Mouse (Mus musculus) retina, embryonic 14.5 days (tissue): ENCODE data around the gene Ptgdr.
"Not testable (repeated sequence)": the region's sequence is repeated elsewhere in the genome, so short reads cannot be mapped to it uniquely, and the experiment has no call there.

ENCODE experiments used
- DNase-seq: peaks from one replicate; pipeline ENCODE4 v3.0.0-alpha.2; 2015; ENCODE audit warnings: low spot score

The Ptgdr gene

GRCm38 (mm10) chr14:44813152-44813551 lies 46.0 kb downstream of the Ptgdr start:
- DNase-seq: not testable (repeated sequence)
